Mouse (Mus musculus) neural tube, embryonic 10.5 days (tissue): Measurements from ENCODE around the gene Coil.
"Not testable (repeated sequence)": the region's sequence is repeated elsewhere in the genome, so short reads cannot be mapped to it uniquely, and the experiment has no call there.

Experiments used
- DNase-seq: peaks from one replicate; pipeline ENCODE4 v3.0.0-alpha.2; 2017; ENCODE audit warnings: low spot score; ENCODE audit errors: extremely low spot score

The Coil gene

GRCm38 (mm10) chr11:89041073-89041472, 71.0 kb downstream of the Coil start:
- not testable (repeated sequence) for DNase-seq
